Mouse (Mus musculus): ENCODE measurements around the gene Hs3st3b1. TPM values are rescaled to one million over a fixed set of nuclear protein-coding genes. Genes with fewer than 3 reads are reported as not detected.

Gene Hs3st3b1
- polyA plus RNA-seq (2015; fragmentation: Illumina TruSeq; extraction: RNeasy Lipid Tissue Mini Kit (QIAGEN cat#74804); ENCODE audit: insufficient read depth, low read depth, low replicate concordance) = 1.7 TPM

GRCm38 (mm10) chr11:63922091-63922621, at the start of gene Hs3st3b1:
TSS of gene Hs3st3b1 (minus strand) at chr11:63922290.

Other genes starting within 250 kb of the Hs3st3b1 start
- gene Cox10, start 157.2 kb upstream of the Hs3st3b1 start, polyA plus RNA-seq (2015; fragmentation: Illumina TruSeq; extraction: RNeasy Lipid Tissue Mini Kit (QIAGEN cat#74804); ENCODE audit: insufficient read depth, low read depth, low replicate concordance) = 1.8 TPM

Data from pancreas, adult 10 weeks (tissue).